Mouse (Mus musculus): ENCODE results near the gene Robo4. TPM values are rescaled to one million over a fixed set of nuclear protein-coding genes. Genes with fewer than 3 reads are reported as not detected.

Gene Robo4
- polyA plus RNA-seq, 1 experiment from 2014 or later = 7.1 TPM

DNA sequence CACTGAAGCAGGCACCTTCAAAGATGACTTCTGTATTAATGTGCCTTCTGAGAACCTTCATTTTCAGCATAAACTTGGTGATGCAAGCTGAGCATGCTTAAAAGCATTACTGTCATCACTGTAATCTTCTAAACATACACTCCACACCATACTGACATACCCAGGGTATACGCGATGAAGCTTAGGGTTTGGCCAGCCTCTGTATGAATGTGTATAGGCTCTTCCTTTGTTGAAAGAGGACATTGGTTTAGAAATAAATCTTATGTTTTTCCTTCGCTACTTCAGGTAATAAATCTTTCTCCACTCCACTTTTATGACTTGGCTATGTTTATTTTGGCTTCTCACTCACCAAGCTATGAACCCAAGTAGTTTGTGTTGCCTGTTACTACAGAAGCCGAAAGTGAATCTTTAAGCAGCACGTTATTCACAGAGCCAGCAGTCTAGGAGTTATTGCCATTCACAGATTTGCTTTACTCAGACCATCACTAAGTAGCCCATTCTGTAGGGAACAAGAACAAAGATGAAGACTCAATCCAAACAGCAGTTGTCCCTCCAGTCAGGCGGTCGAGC is 30.4 kb upstream of the Robo4 start:
- WGBS = 45% methylated on average over 7 of the region's 7 CpGs
- H3K36me3 ChIP-seq (ENCODE audit: control insufficient read depth, insufficient read depth) = no peaks in the 10 kb centered on the region

GRCm38 (mm10) chr9:37375718-37376117 is 26.0 kb upstream of the Robo4 start:
- no peaks in the 10 kb centered on the region for H3K36me3 ChIP-seq (ENCODE audit: control insufficient read depth, insufficient read depth)
- no peak for ATAC-seq
- WGBS = 81% methylated on average over 5 of the region's 5 CpGs
- no peak overlapping the region for H3K27ac ChIP-seq (ENCODE audit: low read depth, low read length)
- no peak for TF ChIP-seq CTCF (IDR thresholded peaks at IDR 0.05; ENCODE audit: low read depth)
- H3K4me1 ChIP-seq (replicated peaks; ENCODE audit: control insufficient read depth, insufficient read depth, low read length) = no peaks in the 10 kb centered on the region
- H3K9me3 ChIP-seq (ENCODE audit: control insufficient read depth) = no peaks in the 10 kb centered on the region
- no peak overlapping the region for H3K4me3 ChIP-seq (ENCODE audit: low read depth, low read length)
- H3K4me2 ChIP-seq (replicated peaks; ENCODE audit: low read depth) = no peak overlapping the region
- no peaks in the 10 kb centered on the region for H3K27me3 ChIP-seq (replicated peaks; ENCODE audit: control insufficient read depth, insufficient read depth, low read length)
- no peak overlapping the region for H3K9ac ChIP-seq (ENCODE audit: low read depth, low read length)

More for the DNA sequence above, 30.4 kb upstream of the Robo4 start:
- Histone ChIP-seq H3K4me1 (replicated peaks; ENCODE audit: control insufficient read depth, insufficient read depth, low read length) (no peaks in the 10 kb centered on the region), H3K4me3 (ENCODE audit: low read depth, low read length) (no peak overlapping the region), H3K9ac (ENCODE audit: low read depth, low read length) (no peak overlapping the region), H3K27ac (ENCODE audit: low read depth, low read length) (no peak overlapping the region), H3K4me2 (replicated peaks; ENCODE audit: low read depth) (no peak overlapping the region), H3K9me3 (ENCODE audit: control insufficient read depth) (no peaks in the 10 kb centered on the region), H3K27me3 (replicated peaks; ENCODE audit: control insufficient read depth, insufficient read depth, low read length) (no peaks in the 10 kb centered on the region)
- ATAC-seq = no peak
- no peak for TF ChIP-seq CTCF (IDR thresholded peaks at IDR 0.05; ENCODE audit: low read depth)

- TF ChIP-seq CTCF (IDR thresholded peaks at IDR 0.05; ENCODE audit: low read depth) = no peak
- WGBS = 91% methylated on average over 6 of the region's 6 CpGs
These were observed 18.5 kb upstream of the Robo4 start for GRCm38 (mm10) chr9:37383161-37383560.

DNA sequence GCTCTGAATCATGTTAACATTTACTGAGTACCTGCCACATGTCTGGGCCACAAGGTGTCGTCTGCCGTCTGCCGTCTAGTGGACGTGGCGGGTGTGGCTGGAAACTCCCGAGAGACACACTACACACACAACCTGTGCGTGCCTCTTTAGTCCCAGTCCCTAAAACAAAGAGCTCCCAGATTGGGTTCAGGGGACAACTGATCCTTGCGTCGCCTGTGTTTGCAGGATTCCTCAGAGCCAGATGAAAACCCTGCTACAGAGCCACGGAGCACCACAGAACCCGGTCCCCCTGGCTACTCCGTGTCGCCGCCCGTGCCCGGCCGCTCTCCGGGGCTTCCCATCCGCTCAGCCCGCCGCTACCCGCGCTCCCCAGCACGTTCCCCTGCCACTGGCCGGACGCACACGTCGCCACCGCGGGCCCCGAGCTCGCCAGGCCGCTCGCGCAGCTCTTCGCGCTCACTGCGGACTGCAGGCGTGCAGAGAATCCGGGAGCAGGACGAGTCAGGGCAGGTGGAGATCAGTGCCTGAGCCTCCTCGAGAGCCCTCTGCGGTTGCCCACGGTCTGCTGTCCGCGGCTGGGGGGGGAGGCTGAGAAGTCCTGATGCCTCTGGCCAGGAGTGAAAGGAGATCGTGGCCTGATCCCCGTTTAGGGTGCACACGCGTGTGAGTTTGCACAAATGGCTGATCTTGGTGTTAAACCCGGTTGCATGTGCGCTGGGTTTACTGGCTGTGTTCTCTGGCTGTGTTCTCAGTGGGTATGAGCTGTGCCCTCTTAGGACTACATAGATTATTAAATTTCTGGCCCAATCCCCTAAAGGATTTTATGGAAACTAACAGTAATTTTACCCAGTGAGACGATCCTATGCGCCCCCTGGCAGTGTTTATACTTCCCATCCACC is 17.2 kb upstream of the Robo4 start:
- peak; percentile 73 for ATAC-seq
- Histone ChIP-seq H3K9me3 (ENCODE audit: control insufficient read depth) (no peaks in the 10 kb centered on the region), H3K27ac (ENCODE audit: low read depth, low read length) (no peak overlapping the region), H3K4me1 (replicated peaks; ENCODE audit: control insufficient read depth, insufficient read depth, low read length) (no peaks in the 10 kb centered on the region), H3K27me3 (replicated peaks; ENCODE audit: control insufficient read depth, insufficient read depth, low read length) (0 out of 2 replicates have a peak, but pooled peaks cover 14% of the 10 kb centered on the region), H3K36me3 (ENCODE audit: control insufficient read depth, insufficient read depth) (no peaks in the 10 kb centered on the region), H3K4me3 (ENCODE audit: low read depth, low read length) (peak overlapping the region; percentile 41), H3K9ac (ENCODE audit: low read depth, low read length) (peak overlapping the region; percentile 37; the same call in 1 of the 2 replicates), H3K4me2 (replicated peaks; ENCODE audit: low read depth) (peak overlapping the region; percentile 87)
- peak; percentile 64 for TF ChIP-seq CTCF (IDR thresholded peaks at IDR 0.05; ENCODE audit: low read depth)
- 5% methylated on average over 54 of the region's 54 CpGs for WGBS

More at GRCm38 (mm10) chr9:37383161-37383560, 18.5 kb upstream of the Robo4 start:
- no peak overlapping the region for H3K9ac ChIP-seq (ENCODE audit: low read depth, low read length)
- no peaks in the 10 kb centered on the region for H3K36me3 ChIP-seq (ENCODE audit: control insufficient read depth, insufficient read depth)
- H3K4me3 ChIP-seq (ENCODE audit: low read depth, low read length) = no peak overlapping the region
- H3K27me3 ChIP-seq (replicated peaks; ENCODE audit: control insufficient read depth, insufficient read depth, low read length) = 0 out of 2 replicates have a peak, but pooled peaks cover 14% of the 10 kb centered on the region
- H3K9me3 ChIP-seq (ENCODE audit: control insufficient read depth) = no peaks in the 10 kb centered on the region
- ATAC-seq = no peak
- H3K4me1 ChIP-seq (replicated peaks; ENCODE audit: control insufficient read depth, insufficient read depth, low read length) = no peaks in the 10 kb centered on the region
- no peak overlapping the region for H3K27ac ChIP-seq (ENCODE audit: low read depth, low read length)
- no peak overlapping the region for H3K4me2 ChIP-seq (replicated peaks; ENCODE audit: low read depth)

DNA sequence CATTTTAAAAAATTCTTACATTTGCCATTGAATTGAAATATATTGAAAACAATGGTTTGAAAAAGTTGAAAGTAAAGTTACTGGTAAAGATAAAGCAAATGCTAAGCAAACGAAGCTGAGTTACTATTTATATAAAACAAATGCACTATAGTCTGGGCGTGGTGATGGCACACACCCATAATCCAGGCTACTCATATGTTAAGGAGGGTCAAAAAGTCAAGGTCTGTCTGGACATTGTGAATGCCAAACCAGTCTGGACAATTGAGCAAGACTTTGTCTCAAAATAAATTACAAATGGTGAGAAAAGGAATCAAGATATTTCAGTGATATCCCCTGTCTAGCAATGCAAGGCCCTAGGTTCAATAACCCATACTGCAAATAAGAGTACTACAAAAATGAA is 10.8 kb upstream of the Robo4 start:
- H3K4me3 ChIP-seq (ENCODE audit: low read depth, low read length) = no peak overlapping the region
- H3K4me2 ChIP-seq (replicated peaks; ENCODE audit: low read depth) = no peak overlapping the region
- H3K9ac ChIP-seq (ENCODE audit: low read depth, low read length) = no peak overlapping the region
- H3K9me3 ChIP-seq (ENCODE audit: control insufficient read depth) = no peaks in the 10 kb centered on the region
- no peak for ATAC-seq
- no peaks in the 10 kb centered on the region for H3K4me1 ChIP-seq (replicated peaks; ENCODE audit: control insufficient read depth, insufficient read depth, low read length)
- H3K36me3 ChIP-seq (ENCODE audit: control insufficient read depth, insufficient read depth) = no peaks in the 10 kb centered on the region
- 60% methylated on average over 2 of the region's 2 CpGs for WGBS
- no peak for TF ChIP-seq CTCF (IDR thresholded peaks at IDR 0.05; ENCODE audit: low read depth)
- H3K27ac ChIP-seq (ENCODE audit: low read depth, low read length) = no peak overlapping the region
- H3K27me3 ChIP-seq (replicated peaks; ENCODE audit: control insufficient read depth, insufficient read depth, low read length) = no peaks in the 10 kb centered on the region

GRCm38 (mm10) chr9:37392071-37392470 is 9.6 kb upstream of the Robo4 start:
- no peak overlapping the region for H3K4me2 ChIP-seq (replicated peaks; ENCODE audit: low read depth)
- H3K4me3 ChIP-seq (ENCODE audit: low read depth, low read length) = no peak overlapping the region
- no peak overlapping the region for H3K9ac ChIP-seq (ENCODE audit: low read depth, low read length)
- no peaks in the 10 kb centered on the region for H3K4me1 ChIP-seq (replicated peaks; ENCODE audit: control insufficient read depth, insufficient read depth, low read length)
- no peaks in the 10 kb centered on the region for H3K27me3 ChIP-seq (replicated peaks; ENCODE audit: control insufficient read depth, insufficient read depth, low read length)
- H3K9me3 ChIP-seq (ENCODE audit: control insufficient read depth) = no peaks in the 10 kb centered on the region
- no peak for TF ChIP-seq CTCF (IDR thresholded peaks at IDR 0.05; ENCODE audit: low read depth)
- no peak overlapping the region for H3K27ac ChIP-seq (ENCODE audit: low read depth, low read length)
- ATAC-seq = no peak
- WGBS = 75% methylated on average over 2 of the region's 2 CpGs
- no peaks in the 10 kb centered on the region for H3K36me3 ChIP-seq (ENCODE audit: control insufficient read depth, insufficient read depth)
